Mouse (Mus musculus): ENCODE results near the gene Ttc37. TPM values are rescaled to one million over a fixed set of nuclear protein-coding genes. Genes with fewer than 3 reads are reported as not detected.

Ttc37 gene
- polyA plus RNA-seq (2015; fragmentation: Nextera tagmentation; extraction: Ambion mirVana), result 15.9 and 17.5 TPM in 2 replicates

GRCm38 (mm10) chr13:76098493-76099303, at the start of gene Ttc37, which contains the start of gene Arsk:
Ttc37 (plus strand) TSS chr13:76098734.
Arsk (minus strand) TSS chr13:76098660.
- under 1% methylated on average over 34 of the region's 34 CpGs for WGBS
- H3K27me3 ChIP-seq, result no peaks in the 10 kb centered on the region
- peak within 1 kb of the TSS; percentile 76 for H3K9ac ChIP-seq

DNA sequence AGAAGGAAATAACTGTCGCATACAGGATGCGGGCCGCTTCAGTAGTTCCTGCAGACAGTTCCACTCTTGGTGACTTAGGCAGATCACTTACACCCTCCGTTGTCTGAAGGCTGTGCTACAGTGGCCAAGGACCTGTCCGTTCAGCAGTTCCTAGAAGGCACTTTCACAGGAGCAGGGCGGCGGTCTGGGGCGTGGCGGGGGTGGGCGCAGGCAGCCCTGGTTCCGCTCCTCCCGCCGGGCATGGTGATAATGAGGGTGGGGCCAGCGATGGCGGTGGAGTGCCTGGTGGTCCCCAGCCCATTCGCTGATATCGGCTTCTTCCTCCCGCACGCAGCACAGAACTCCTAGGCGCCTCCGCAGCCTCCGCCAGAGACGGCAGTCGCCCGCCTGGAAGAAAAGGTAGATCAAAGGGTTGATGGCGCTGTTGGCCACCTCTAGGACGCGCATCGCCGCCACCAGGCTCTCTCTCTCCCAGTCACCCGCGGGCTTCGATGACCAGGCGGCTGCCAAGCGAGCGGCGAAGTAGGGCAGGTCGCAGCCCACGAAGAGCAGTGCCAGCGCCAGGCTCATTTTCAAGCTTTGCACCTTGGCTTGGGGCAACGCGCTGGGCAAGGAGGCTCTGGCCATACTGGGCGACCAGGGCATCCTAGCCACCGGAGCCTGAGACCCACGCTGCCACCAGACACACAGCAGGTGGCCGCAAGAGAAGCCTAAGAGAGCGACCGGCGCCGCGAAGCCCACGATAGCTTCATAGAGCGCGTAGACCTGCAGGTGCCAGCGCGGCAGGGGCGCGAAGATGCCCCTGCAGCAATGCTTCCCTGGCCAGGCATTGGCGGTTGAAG, 42.9 kb upstream of the Ttc37 start:
- H3K27me3 ChIP-seq, result peaks cover 60% of the 10 kb centered on the region

More at GRCm38 (mm10) chr13:76098493-76099303, at the start of gene Ttc37, which contains the start of gene Arsk:
- H3K4me1 ChIP-seq, result peaks cover 6% of the 10 kb centered on the region; the same call in 1 of the 2 replicates
- peak within 1 kb of the TSS; percentile 68 for H3K4me3 ChIP-seq
- peaks cover 19% of the 10 kb centered on the region for H3K36me3 ChIP-seq
- peak; percentile 96 for ATAC-seq (ENCODE audit: low FRiP score, low read depth)
- H3K9me3 ChIP-seq, result no peaks in the 10 kb centered on the region
- peak within 1 kb of the TSS; percentile 65 for H3K4me2 ChIP-seq (replicated peaks)
- H3K27ac ChIP-seq, result peak within 1 kb of the TSS; percentile 80

DNA sequence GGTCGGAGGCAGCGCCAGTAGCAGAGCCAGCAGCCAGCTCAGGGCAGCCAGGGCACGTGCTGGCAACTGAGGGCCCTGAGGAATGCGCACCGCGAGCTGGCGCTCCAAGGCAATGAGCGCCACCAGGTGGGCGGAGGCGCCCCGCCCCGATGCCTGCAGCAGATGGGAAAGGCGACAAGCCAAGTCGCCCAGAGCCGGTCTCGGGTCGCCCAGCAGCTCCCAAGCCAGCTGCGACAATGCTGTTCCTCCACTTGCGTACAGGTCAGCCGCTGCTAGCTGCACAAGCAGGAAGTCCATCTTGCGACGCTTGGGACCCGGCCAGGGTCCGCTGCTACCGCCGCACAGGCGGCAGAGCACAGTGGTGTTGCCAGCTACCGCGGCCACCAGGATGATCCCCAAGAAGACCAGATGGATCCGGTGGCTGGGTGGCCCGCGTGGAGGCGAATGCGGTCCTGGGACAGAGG, 42.2 kb upstream of the Ttc37 start:
- ATAC-seq (ENCODE audit: low FRiP score, low read depth), result peak; percentile 83
- H3K4me3 ChIP-seq, result peak overlapping the region; percentile 56
- H3K4me2 ChIP-seq (replicated peaks), result peak overlapping the region; percentile 97
- no peaks in the 10 kb centered on the region for H3K36me3 ChIP-seq
- H3K27ac ChIP-seq, result no peak overlapping the region
- WGBS, result under 1% methylated on average over 34 of the region's 34 CpGs
- H3K4me1 ChIP-seq, result peaks cover 16% of the 10 kb centered on the region
- peak overlapping the region; percentile 57 for H3K9ac ChIP-seq
- H3K9me3 ChIP-seq, result no peaks in the 10 kb centered on the region
- H3K27me3 ChIP-seq, result peaks cover 60% of the 10 kb centered on the region

More for the DNA sequence above, 42.9 kb upstream of the Ttc37 start:
- peak; percentile 74 for ATAC-seq (ENCODE audit: low FRiP score, low read depth)
- H3K27ac ChIP-seq, result no peak overlapping the region
- peak overlapping the region; percentile 56 for H3K4me3 ChIP-seq
- WGBS, result under 1% methylated on average over 59 of the region's 59 CpGs
- H3K36me3 ChIP-seq, result no peaks in the 10 kb centered on the region
- peak overlapping the region; percentile 97 for H3K4me2 ChIP-seq (replicated peaks)
- H3K9me3 ChIP-seq, result no peaks in the 10 kb centered on the region
- H3K4me1 ChIP-seq, result peaks cover 16% of the 10 kb centered on the region
- peak overlapping the region; percentile 57 for H3K9ac ChIP-seq

DNA sequence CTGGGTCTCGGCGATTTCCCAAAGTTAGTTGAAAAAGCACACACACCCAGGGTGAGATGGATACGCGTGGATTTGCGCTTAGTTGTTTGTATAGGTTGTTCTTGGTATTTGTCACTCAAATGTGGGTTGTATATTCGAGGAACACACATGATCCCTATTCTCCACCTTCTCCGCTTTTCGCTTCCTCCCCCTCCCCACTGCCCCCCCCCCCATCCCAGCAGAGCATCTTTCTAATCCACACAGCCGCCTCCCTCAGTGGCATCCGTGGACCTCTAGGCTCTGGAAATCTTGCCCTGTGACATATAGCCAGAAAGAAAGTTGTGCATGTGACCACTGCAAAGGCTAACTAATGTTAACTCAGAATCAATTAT, 41.7 kb upstream of the Ttc37 start, which contains the start of gene Gpr150:
Gpr150 (minus strand) TSS at position 101 of the 371 bp plus-strand sequence.
- no peaks in the 10 kb centered on the region for H3K9me3 ChIP-seq
- WGBS, result 6% methylated on average over 8 of the region's 10 CpGs
- H3K4me3 ChIP-seq, result peak within 1 kb of the TSS; percentile 56
- H3K9ac ChIP-seq, result peak within 1 kb of the TSS; percentile 57
- H3K4me1 ChIP-seq, result peaks cover 16% of the 10 kb centered on the region
- H3K27ac ChIP-seq, result no peak within 1 kb of the TSS
- peaks cover 60% of the 10 kb centered on the region for H3K27me3 ChIP-seq
- peak within 1 kb of the TSS; percentile 97 for H3K4me2 ChIP-seq (replicated peaks)
- no peaks in the 10 kb centered on the region for H3K36me3 ChIP-seq
- ATAC-seq (ENCODE audit: low FRiP score, low read depth), result peak; percentile 17; the same call in 1 of the 2 replicates

DNA sequence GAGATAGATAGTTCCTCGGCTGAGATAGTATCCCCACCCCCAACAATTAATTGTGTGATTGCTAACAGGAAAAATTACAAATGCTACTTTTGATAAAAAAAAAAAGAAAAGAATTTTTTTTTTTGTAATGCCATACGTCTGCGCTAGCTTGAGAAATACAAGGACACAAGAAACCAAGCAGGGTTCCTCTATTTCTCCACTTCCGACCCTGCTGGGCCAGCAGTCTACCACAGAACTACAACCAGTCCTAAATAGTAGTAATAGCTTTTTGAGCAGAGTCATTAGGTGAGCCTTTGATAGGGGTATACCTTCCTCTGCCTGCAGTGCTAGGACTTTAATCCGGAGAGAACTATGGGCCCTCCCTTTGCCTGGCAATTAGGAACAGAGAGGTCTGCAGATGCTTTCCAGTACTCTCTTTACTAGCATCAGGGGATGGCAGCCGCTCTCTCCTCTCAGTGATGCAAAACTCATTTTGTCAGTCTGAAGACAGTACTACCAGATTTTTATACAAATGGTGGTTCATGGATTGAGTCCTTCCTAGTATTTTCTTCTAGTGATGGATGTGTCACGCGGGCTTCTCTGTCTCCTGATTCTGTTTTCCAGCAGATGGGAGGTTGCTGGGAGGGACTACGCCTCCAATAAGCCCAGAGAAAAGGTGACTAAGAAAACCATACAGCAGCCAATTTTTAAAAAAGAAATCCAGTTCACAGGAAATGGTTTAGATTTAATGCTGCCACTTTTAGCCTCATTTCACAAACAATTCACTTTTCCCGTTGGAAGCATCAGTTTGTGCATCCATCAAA, 41.1 kb upstream of the Ttc37 start:
- Histone ChIP-seq H3K9me3 (no peaks in the 10 kb centered on the region), H3K4me2 (replicated peaks) (no peak overlapping the region), H3K27me3 (peaks cover 58% of the 10 kb centered on the region), H3K4me1 (peaks cover 16% of the 10 kb centered on the region), H3K4me3 (no peak overlapping the region), H3K9ac (no peak overlapping the region), H3K27ac (no peak overlapping the region), H3K36me3 (peaks cover 4% of the 10 kb centered on the region)
- no peak for ATAC-seq (ENCODE audit: low FRiP score, low read depth)
- WGBS, result 62% methylated on average over 10 of the region's 10 CpGs

DNA sequence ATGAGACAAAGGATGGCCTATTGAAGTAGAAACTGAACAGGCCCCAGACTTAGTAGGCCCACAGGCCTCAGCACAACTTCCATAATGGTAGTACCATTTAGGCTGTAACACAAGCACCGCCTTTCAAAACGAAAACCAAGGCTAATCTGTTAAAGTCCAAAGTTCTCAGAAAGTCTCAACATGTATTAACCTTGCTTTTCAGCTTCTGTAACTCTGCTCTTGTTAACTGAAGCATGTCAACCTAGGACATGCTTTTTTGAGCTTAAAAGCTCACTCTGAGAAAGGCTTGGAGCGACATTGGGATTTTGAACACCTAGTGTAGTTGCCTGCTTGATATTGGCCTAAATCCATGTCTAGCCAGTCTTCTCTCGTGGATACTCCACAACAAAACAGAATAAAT, 38.9 kb upstream of the Ttc37 start:
- Histone ChIP-seq H3K36me3 (peaks cover 6% of the 10 kb centered on the region), H3K9me3 (no peaks in the 10 kb centered on the region), H3K4me3 (no peak overlapping the region), H3K27me3 (peaks cover 37% of the 10 kb centered on the region), H3K4me1 (peaks cover 22% of the 10 kb centered on the region), H3K9ac (no peak overlapping the region), H3K4me2 (replicated peaks) (no peak overlapping the region), H3K27ac (no peak overlapping the region)
- no peak for ATAC-seq (ENCODE audit: low FRiP score, low read depth)
- 88% methylated on average over 4 of the region's 4 CpGs for WGBS

GRCm38 (mm10) chr13:76062126-76062525, 36.4 kb upstream of the Ttc37 start:
- Histone ChIP-seq H3K4me3 (no peak overlapping the region), H3K4me2 (replicated peaks) (no peak overlapping the region), H3K27ac (no peak overlapping the region), H3K36me3 (peaks cover 16% of the 10 kb centered on the region), H3K27me3 (peaks cover 13% of the 10 kb centered on the region), H3K4me1 (peaks cover 9% of the 10 kb centered on the region), H3K9ac (no peak overlapping the region), H3K9me3 (no peaks in the 10 kb centered on the region)
- ATAC-seq (ENCODE audit: low FRiP score, low read depth), result no peak
- WGBS, result 87% methylated on average over 3 of the region's 3 CpGs

DNA sequence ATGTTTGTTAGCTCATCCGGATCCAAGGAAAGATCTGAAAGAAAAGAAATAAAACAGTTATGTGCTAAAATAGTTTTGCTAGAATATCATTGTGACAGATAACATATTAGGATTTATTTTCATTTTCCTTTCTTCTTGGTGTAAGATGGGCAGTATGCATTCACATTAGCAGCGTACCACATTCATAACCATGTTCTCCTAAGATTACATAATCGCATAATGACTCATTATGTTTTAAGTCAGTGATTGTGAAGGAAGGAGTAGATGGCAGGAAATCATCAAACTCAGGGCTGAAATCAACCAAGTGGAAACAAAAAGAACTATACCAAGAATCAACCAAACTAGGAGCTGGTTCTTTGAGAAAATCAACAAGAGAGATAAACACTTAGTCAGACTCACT, 36.0 kb upstream of the Ttc37 start:
- ATAC-seq (ENCODE audit: low FRiP score, low read depth), result no peak
- Histone ChIP-seq H3K27me3 (peaks cover 9% of the 10 kb centered on the region), H3K4me2 (replicated peaks) (no peak overlapping the region), H3K9me3 (no peaks in the 10 kb centered on the region), H3K36me3 (peaks cover 16% of the 10 kb centered on the region), H3K9ac (no peak overlapping the region), H3K4me1 (peaks cover 9% of the 10 kb centered on the region), H3K4me3 (no peak overlapping the region), H3K27ac (no peak overlapping the region)
- 92% methylated on average over 3 of the region's 3 CpGs for WGBS

DNA sequence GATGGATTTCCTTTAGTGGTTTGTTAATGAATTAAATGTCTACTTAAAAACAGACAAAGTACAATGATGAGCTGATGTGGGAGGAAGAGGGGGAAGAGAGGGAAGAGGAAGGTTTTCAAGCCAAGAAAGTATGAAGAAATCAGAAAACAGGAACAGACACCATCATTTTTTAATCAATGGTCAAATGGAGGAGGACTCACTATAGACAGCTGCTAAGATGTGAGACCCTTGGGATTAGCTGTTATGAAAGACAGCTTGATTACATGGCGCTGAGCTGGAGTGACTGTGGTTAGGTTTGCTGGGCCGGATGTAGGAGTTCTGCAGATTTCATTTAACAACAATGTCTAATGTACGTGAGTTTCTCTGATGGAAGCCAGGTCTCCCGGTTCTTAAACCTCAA, 35.0 kb upstream of the Ttc37 start:
- ATAC-seq (ENCODE audit: low FRiP score, low read depth), result no peak
- Histone ChIP-seq H3K4me1 (peaks cover 9% of the 10 kb centered on the region), H3K36me3 (peaks cover 16% of the 10 kb centered on the region), H3K27me3 (no peaks in the 10 kb centered on the region; the same call in 1 of the 2 replicates), H3K9me3 (no peaks in the 10 kb centered on the region), H3K4me3 (no peak overlapping the region), H3K27ac (no peak overlapping the region), H3K4me2 (replicated peaks) (no peak overlapping the region), H3K9ac (no peak overlapping the region)
- 76% methylated on average over 4 of the region's 4 CpGs for WGBS

DNA sequence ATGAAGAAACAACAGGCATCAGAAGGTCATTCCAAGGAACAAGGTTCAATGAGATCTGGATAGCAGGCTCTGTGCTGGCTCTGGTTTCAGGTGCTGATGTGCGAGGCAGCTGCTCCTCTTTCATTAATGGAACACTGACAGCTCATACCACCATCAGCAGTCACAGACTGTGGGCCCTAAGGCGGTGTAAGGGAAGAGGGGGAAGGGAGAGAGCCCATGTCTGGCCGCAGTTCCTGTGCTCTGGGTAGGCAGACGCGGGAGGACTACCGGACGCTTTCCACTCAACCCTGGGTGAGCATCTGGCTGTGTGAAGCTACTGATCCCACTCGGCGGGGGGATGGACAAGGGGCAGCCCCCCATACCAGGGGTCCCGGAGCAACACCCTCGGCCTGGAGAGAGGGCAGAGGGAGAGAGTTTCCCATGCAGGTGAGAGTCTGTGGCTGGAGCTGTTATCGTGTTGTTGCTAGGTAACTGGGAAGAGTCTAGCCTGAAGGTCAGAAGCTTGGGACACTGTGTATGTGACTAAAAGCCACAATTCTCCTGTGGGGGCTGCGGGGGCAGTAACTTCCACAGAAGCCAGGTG, 34.1 kb upstream of the Ttc37 start:
- ATAC-seq (ENCODE audit: low FRiP score, low read depth), result peak; percentile 36
- Histone ChIP-seq H3K9me3 (no peaks in the 10 kb centered on the region), H3K9ac (no peak overlapping the region), H3K4me2 (replicated peaks) (no peak overlapping the region), H3K36me3 (peaks cover 16% of the 10 kb centered on the region), H3K4me1 (peaks cover 9% of the 10 kb centered on the region), H3K27ac (no peak overlapping the region), H3K4me3 (no peak overlapping the region), H3K27me3 (no peaks in the 10 kb centered on the region)
- WGBS, result 55% methylated on average over 13 of the region's 13 CpGs

GRCm38 (mm10) chr13:76074323-76074722, 24.2 kb upstream of the Ttc37 start:
- ATAC-seq (ENCODE audit: low FRiP score, low read depth), result no peak
- no peaks in the 10 kb centered on the region for H3K9me3 ChIP-seq
- 83% methylated on average over 1 of the region's 1 CpGs for WGBS
- H3K4me2 ChIP-seq (replicated peaks), result no peak overlapping the region
- no peaks in the 10 kb centered on the region for H3K27me3 ChIP-seq
- no peaks in the 10 kb centered on the region for H3K4me1 ChIP-seq
- H3K27ac ChIP-seq, result no peak overlapping the region
- no peak overlapping the region for H3K4me3 ChIP-seq
- H3K36me3 ChIP-seq, result no peaks in the 10 kb centered on the region; the same call in 1 of the 2 replicates
- H3K9ac ChIP-seq, result no peak overlapping the region
